Mouse (Mus musculus): ENCODE measurements around the gene Gnb2.

- no peak for TF ChIP-seq CTCF (IDR thresholded peaks at IDR 0.05; ENCODE audit: extremely low read depth, insufficient read depth, insufficient read length, insufficient replicate concordance)
- no peak for TF ChIP-seq POLR2A (IDR thresholded peaks at IDR 0.05; ENCODE audit: low read depth, low read length)
Measured at GRCm38 (mm10) chr5:137553411-137553837, 20.1 kb upstream of the Gnb2 start, which contains the start of gene Actl6b.
